Mouse (Mus musculus): ENCODE measurements around the gene Gria3.

Gene Gria3

GRCm38 (mm10) chrX:41400058-41400904, at the start of gene Gria3:
Gria3 (plus strand) TSS chrX:41400854.
- peak; percentile 17 to 42 for DNase-seq

- DNase-seq: no peak
These were observed 13.6 kb upstream of the Gria3 start for GRCm38 (mm10) chrX:41387086-41387485.

- DNase-seq: no peak
These were observed 11.6 kb upstream of the Gria3 start for GRCm38 (mm10) chrX:41389079-41389478.

GRCm38 (mm10) chrX:41398482-41398881, 2.2 kb upstream of the Gria3 start:
- no peak for DNase-seq

- peak; percentile 23 to 31 for DNase-seq
These were observed 532 bp downstream of the Gria3 start for GRCm38 (mm10) chrX:41401186-41401585.

GRCm38 (mm10) chrX:41401590-41402240, 1.1 kb downstream of the Gria3 start:
- peak; percentile 4 to 9 for DNase-seq

GRCm38 (mm10) chrX:41402656-41403055, 2.0 kb downstream of the Gria3 start:
- DNase-seq: no peak

- DNase-seq: no peak
These were observed 5.6 kb downstream of the Gria3 start for GRCm38 (mm10) chrX:41406288-41406687.

GRCm38 (mm10) chrX:41409791-41410190, 9.1 kb downstream of the Gria3 start:
- no peak for DNase-seq

GRCm38 (mm10) chrX:41425651-41426050, 25.0 kb downstream of the Gria3 start:
- no peak for DNase-seq

- DNase-seq: no peak
These were observed 27.4 kb downstream of the Gria3 start for GRCm38 (mm10) chrX:41428011-41428410.

GRCm38 (mm10) chrX:41435541-41435940, 34.9 kb downstream of the Gria3 start:
- DNase-seq: no peak

- no peak for DNase-seq
These were observed 38.2 kb downstream of the Gria3 start for GRCm38 (mm10) chrX:41438841-41439240.

GRCm38 (mm10) chrX:41448876-41449275, 48.2 kb downstream of the Gria3 start:
- no peak for DNase-seq

GRCm38 (mm10) chrX:41477486-41477885, 76.8 kb downstream of the Gria3 start:
- no peak for DNase-seq

GRCm38 (mm10) chrX:41496528-41496927, 95.9 kb downstream of the Gria3 start:
- DNase-seq: no peak

- DNase-seq: no peak
These were observed 104.7 kb downstream of the Gria3 start for GRCm38 (mm10) chrX:41505371-41505770.

- no peak for DNase-seq
These were observed 107.3 kb downstream of the Gria3 start for GRCm38 (mm10) chrX:41507959-41508358.

- no peak for DNase-seq
These were observed 114.3 kb downstream of the Gria3 start for GRCm38 (mm10) chrX:41514982-41515381.

- no peak for DNase-seq
These were observed 131.9 kb downstream of the Gria3 start for GRCm38 (mm10) chrX:41532511-41532910.

GRCm38 (mm10) chrX:41535886-41536285, 135.2 kb downstream of the Gria3 start:
- no peak for DNase-seq

GRCm38 (mm10) chrX:41562296-41563060, 161.8 kb downstream of the Gria3 start:
- DNase-seq: no peak

GRCm38 (mm10) chrX:41564898-41565297, 164.2 kb downstream of the Gria3 start:
- no peak for DNase-seq

Data from thymus, postnatal 36 days (tissue).